Mouse (Mus musculus) embryonic fibroblast, embryonic 13.5 days (primary cell): Measurements from ENCODE around the gene Heatr3. TPM values are rescaled to one million over a fixed set of nuclear protein-coding genes. Genes with fewer than 3 reads are reported as not detected.

Experiments
- H3K27ac ChIP-seq: 2 replicates; pipeline ENCODE4 v1.5.1; 2012; ENCODE audit warnings: low read length, control low read depth, inconsistent platforms; ENCODE audit not compliant: insufficient read depth
- H3K4me1 ChIP-seq: 2 replicates; pipeline ENCODE4 v1.6.1; 2011; ENCODE audit warnings: low read length; ENCODE audit not compliant: control insufficient read depth, insufficient read depth
- H3K4me3 ChIP-seq: 2 replicates; pipeline ENCODE4 v1.5.1; 2011; ENCODE audit warnings: mild to moderate bottlenecking, control low read depth, low read length; ENCODE audit not compliant: insufficient read depth
- CTCF ChIP-seq: IDR thresholded peaks from 2 replicates; pipeline ENCODE4 v1.5.1; 2011; ENCODE audit warnings: mild to moderate bottlenecking, control low read depth, low read length, moderate library complexity, borderline replicate concordance; ENCODE audit not compliant: insufficient read depth
- POLR2A ChIP-seq: IDR thresholded peaks from 2 replicates; pipeline ENCODE4 v1.6.1; 2011; ENCODE audit warnings: low read depth, mild to moderate bottlenecking, control low read depth, low read length, moderate library complexity
- polyA plus RNA-seq: library from polyadenylated mRNA; stranded (reverse); fragments of >200 nt; gene quantifications from 2 replicates; pipeline ENCODE4 v1.2.4, GENCODE M21; 2011; ENCODE audit warnings: low read depth; ENCODE audit not compliant: missing spikeins, insufficient read length

Heatr3 gene
- polyA plus RNA-seq, 1 experiment: 53.1 TPM

DNA sequence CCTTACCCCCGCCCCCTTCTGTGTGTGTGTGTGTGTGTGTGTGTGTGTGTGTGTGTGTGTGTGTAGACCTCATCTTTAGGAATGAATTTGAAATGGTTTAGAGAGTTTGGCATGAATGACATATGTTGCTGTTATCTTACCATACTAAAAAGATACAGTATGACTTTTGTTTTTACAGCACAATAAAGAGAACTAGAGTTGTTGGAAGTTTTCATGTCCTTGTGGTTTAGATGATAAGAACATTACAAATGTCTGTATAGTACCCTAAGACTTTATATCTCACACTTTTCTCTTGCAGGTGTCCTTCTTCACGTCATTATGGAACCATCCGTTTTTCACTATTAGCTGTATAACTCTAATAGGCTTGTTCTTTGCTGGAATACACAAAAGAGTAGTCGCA, 8.3 kb upstream of the Heatr3 start:
- Histone ChIP-seq H3K27ac (no peak overlapping the region), H3K4me3 (no peak overlapping the region), H3K4me1 (no peaks in the 10 kb centered on the region)
- TF ChIP-seq POLR2A: no peak
- TF ChIP-seq CTCF: no peak

DNA sequence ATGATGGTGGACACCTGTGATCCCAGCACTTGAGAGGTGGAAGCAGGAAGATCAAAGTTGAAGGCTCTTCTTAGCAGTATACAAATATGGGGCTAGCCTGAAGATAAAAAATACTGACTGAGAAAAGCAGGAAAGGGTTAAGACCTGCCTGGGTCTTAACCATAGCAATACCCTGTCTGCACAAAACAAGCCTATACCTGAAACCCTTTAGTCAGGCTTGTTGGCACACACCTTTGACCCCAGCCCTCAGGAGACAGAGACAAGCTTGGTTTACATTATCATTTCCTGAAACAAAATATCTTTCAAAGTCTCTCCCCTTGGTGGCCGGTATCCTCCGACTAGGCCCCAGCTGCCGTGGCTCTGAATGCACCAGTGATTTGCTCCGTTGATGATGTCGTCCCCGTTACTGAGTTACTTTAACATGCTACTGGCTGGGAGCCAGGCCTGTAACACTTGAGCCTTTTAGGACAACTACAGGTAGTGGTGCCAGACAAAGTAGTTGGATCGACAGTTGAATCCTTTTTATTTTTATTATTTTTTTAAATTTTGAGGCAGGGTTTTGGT, 6.8 kb upstream of the Heatr3 start:
- TF ChIP-seq POLR2A (no peak), CTCF (no peak)
- Histone ChIP-seq H3K4me1 (no peaks in the 10 kb centered on the region), H3K4me3 (no peak overlapping the region), H3K27ac (no peak overlapping the region)

DNA sequence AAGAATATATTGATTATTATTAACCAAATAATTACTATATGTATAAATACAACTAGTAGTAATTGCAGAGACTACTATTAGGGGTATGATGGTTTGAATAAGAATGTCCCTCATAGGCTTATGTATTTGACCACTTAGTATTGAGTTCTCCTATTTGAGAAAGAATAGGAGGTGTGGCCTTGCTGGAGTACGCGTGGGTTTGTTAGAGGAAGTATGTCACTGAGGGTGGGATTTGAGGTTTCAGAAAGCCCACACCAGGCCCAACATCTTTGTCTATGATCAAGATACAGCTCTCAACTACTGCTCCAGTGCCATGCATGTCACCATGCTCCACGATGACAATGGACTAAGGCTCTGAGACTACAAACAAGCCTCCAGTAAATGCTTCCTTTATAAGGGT, 1.6 kb downstream of the Heatr3 start:
- Histone ChIP-seq H3K4me1 (peaks cover 3% of the 10 kb centered on the region; the same call in 1 of the 2 replicates), H3K27ac (no peak overlapping the region), H3K4me3 (no peak overlapping the region)
- TF ChIP-seq CTCF (no peak), POLR2A (no peak)

DNA sequence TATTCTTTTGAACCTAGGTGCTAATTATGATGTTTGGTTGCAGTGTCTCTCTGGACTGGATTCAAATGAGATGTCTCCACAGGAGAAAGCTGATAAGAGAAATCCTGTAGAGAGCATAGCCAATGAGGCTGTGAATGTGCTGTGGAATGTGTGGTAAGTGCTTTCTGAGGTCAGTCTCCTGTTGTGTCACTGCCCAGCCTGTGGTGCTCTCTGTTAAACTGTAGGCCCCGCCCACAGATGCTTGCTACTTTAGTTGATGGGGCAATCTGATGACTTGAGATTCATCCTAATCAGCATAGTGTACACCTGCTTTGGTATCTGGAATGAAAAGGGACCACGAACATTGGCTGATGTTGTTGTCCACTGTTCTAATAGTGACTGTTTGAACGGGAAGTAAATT, 4.0 kb downstream of the Heatr3 start:
- no peak overlapping the region for H3K4me3 ChIP-seq
- TF ChIP-seq CTCF (no peak), POLR2A (no peak)

GRCm38 (mm10) chr8:88144041-88144440, 6.4 kb downstream of the Heatr3 start:
- peaks cover 3% of the 10 kb centered on the region; the same call in 1 of the 2 replicates for H3K4me1 ChIP-seq
- no peak overlapping the region for H3K4me3 ChIP-seq
- no peak overlapping the region for H3K27ac ChIP-seq
- TF ChIP-seq CTCF (no peak), POLR2A (no peak)

More for the DNA sequence above, 4.0 kb downstream of the Heatr3 start:
- Histone ChIP-seq H3K27ac (no peak overlapping the region), H3K4me1 (peaks cover 3% of the 10 kb centered on the region; the same call in 1 of the 2 replicates)

DNA sequence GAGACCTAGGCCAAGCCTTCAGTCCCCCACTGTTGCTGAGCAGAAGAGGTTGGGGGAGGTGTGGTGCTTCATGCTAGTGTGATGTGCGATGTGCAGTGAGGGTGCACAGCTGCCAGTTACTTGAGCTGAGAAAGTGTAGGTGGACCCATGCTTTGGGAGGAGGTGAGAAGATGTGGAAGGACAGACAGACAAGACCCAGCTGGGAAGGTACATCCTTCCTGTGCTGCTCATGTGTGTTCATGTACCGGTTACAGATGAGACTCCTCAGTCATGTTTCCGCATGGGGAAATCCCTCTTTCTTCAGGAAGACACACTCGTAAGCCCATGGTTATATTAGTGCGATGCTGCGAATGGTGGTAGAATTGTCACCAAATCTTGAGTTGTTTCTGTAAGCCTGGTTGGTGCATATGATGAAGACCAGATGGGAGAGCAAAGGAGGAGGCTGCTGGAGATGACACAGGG, 13.3 kb downstream of the Heatr3 start:
- H3K4me3 ChIP-seq: no peak overlapping the region
- H3K4me1 ChIP-seq: no peaks in the 10 kb centered on the region
- no peak overlapping the region for H3K27ac ChIP-seq
- TF ChIP-seq CTCF (no peak), POLR2A (no peak)

DNA sequence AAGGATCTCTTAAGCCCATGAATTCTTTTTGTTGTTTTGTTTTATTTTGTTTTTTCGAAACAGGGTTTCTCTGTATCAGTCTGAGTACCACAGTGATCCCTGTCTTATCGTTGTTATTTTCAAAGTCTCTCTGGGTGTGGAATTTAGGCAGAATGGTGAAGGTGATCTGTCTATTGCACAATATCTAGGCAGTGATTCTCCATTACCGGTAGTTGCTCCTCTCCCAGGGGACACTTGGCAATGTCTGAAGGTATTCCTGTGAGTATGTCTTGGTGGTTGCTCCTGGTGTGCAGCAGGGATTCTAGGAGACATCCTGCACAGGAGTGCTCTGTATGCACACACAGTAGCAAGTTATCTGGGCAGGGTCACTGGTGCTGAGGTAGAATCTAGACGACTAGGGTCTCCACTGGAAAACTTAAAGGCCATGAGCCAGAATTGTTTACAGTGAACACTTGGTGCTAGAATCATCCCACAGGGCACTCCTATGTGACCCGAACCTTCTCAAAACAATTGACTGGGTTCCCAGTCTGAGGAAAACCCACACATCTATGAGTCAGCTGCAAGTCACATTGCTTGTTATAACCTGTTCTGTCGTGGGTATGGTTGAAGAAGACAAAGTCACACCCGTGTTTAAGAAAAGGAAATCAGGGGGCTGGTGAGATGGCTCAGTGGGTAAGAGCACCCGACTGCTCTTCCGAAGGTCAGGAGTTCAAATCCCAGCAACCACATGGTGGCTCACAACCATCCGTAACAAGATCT, 22.8 kb downstream of the Heatr3 start:
- 0 out of 2 replicates have a peak, but pooled peaks cover 2% of the 10 kb centered on the region for H3K4me1 ChIP-seq
- TF ChIP-seq CTCF: no peak
- no peak overlapping the region; the same call in 1 of the 2 replicates for H3K27ac ChIP-seq
- H3K4me3 ChIP-seq: no peak overlapping the region

DNA sequence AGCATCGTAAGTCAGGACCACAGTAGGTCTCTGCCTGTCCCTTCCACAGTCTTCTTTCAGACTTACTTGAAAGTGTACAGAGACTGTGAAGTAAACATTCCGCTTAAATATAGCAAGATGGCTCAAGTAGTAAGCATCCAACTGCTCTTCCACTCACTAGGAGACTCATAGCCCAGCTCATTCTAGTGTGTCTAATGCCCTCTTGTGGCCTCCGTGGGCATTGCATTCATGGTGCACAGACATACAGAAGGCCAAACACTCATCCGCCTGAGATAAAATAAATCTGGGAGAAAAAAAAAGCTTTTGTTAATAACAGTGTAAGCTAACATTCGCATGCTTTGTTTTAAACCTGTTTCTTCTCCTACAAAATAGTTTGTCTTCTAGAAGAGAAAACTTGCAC, 23.8 kb downstream of the Heatr3 start:
- Histone ChIP-seq H3K27ac (no peak overlapping the region), H3K4me1 (0 out of 2 replicates have a peak, but pooled peaks cover 2% of the 10 kb centered on the region), H3K4me3 (no peak overlapping the region)
- TF ChIP-seq CTCF (peak; percentile 60; the same call in 1 of the 2 replicates), POLR2A (no peak)

GRCm38 (mm10) chr8:88175264-88175663, 37.6 kb downstream of the Heatr3 start:
- Histone ChIP-seq H3K4me1 (no peaks in the 10 kb centered on the region), H3K4me3 (no peak overlapping the region), H3K27ac (no peak overlapping the region)
- no peak for TF ChIP-seq CTCF
- TF ChIP-seq POLR2A: no peak

DNA sequence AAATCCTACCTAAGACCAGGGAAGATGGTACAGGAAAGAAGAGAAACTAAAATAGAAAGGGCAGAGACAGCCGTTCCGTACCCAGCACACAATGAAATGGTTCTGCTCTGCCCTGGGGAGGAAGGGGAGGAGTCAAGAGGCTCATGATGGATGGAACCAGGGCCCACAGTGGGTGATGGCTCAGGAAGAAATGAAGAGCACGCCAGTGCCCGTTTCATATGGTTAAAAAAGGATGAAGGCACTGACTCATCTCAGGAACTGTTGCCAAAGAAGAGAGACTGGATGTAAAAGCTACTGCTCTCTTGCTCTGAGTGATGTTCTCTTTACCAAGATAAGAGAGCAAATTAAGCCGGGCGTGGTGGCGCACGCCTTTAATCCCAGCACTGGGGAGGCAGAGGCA, 39.6 kb downstream of the Heatr3 start:
- no peak for TF ChIP-seq POLR2A
- TF ChIP-seq CTCF: no peak

More for the DNA sequence above, 39.6 kb downstream of the Heatr3 start:
- Histone ChIP-seq H3K27ac (no peak overlapping the region), H3K4me3 (no peak overlapping the region), H3K4me1 (no peaks in the 10 kb centered on the region)
